ENCODE assay signal across 9 mouse cellular contexts in genomic region chr7:112473649-112474435, GRCm38 (mm10). TPM values are rescaled to one million over a fixed set of nuclear protein-coding genes. Genes with fewer than 3 reads are reported as not detected.
DNase-seq lines count a peak whose midpoint lies in the region; ATAC-seq lines count a peak whose summit lies in the region.
"Had no signal": no experiment of that assay in that cellular context is flagged by ENCODE, and none has a peak within 500 bp of the region (broad histone marks: within the 10 kb centered on the region; RNA-seq: fewer than 3 reads in every experiment).

No protein-coding gene starts in this region.

- peaks cover 27% of the 10 kb centered on the region for H3K4me1 ChIP-seq in hindbrain, embryonic 12.5 days
- H3K4me1 ChIP-seq in hindbrain, embryonic 14.5 days (replicated peaks; ENCODE audit: control insufficient read depth, insufficient read depth, low read length), result peaks cover 18% of the 10 kb centered on the region; the same call in 1 of the 2 replicates
- H3K4me1 ChIP-seq in embryonic facial prominence, embryonic 14.5 days (ENCODE audit: control insufficient read depth, insufficient read depth, low read length), result peaks cover 48% of the 10 kb centered on the region
- peaks cover 9% of the 10 kb centered on the region for H3K4me1 ChIP-seq in midbrain, embryonic 16.5 days (ENCODE audit: control insufficient read depth, insufficient read depth, low read length)

- H3K9ac ChIP-seq in hindbrain, embryonic 12.5 days, result no peak overlapping the region
- H3K9ac ChIP-seq in hindbrain, embryonic 14.5 days, result no peak overlapping the region
- peak overlapping the region; percentile 27; the same call in 1 of the 2 replicates for H3K9ac ChIP-seq in embryonic facial prominence, embryonic 14.5 days (ENCODE audit: low read depth, low read length)
- no peak overlapping the region for H3K9ac ChIP-seq in midbrain, embryonic 16.5 days (ENCODE audit: low read depth, low read length)

- H3K36me3 ChIP-seq in hindbrain, embryonic 12.5 days, result no peaks in the 10 kb centered on the region
- no peaks in the 10 kb centered on the region for H3K36me3 ChIP-seq in hindbrain, embryonic 14.5 days (replicated peaks; ENCODE audit: control insufficient read depth, insufficient read depth)
- H3K36me3 ChIP-seq in embryonic facial prominence, embryonic 14.5 days (ENCODE audit: control insufficient read depth, insufficient read depth, low read length), result no peaks in the 10 kb centered on the region
- no peaks in the 10 kb centered on the region for H3K36me3 ChIP-seq in midbrain, embryonic 16.5 days (ENCODE audit: control insufficient read depth, insufficient read depth, low read length)

- H3K9me3 ChIP-seq in hindbrain, embryonic 12.5 days (replicated peaks), result no peaks in the 10 kb centered on the region
- no peaks in the 10 kb centered on the region for H3K9me3 ChIP-seq in hindbrain, embryonic 14.5 days (ENCODE audit: control insufficient read depth, low read length)
- H3K9me3 ChIP-seq in embryonic facial prominence, embryonic 14.5 days (ENCODE audit: control insufficient read depth, low read length), result no peaks in the 10 kb centered on the region
- H3K9me3 ChIP-seq in midbrain, embryonic 16.5 days (replicated peaks; ENCODE audit: control insufficient read depth, low read length, poor library complexity, severe bottlenecking), result no peaks in the 10 kb centered on the region

- H3K27ac ChIP-seq in hindbrain, embryonic 12.5 days, result peak overlapping the region; percentile 26; the same call in 1 of the 2 replicates
- no peak overlapping the region for H3K27ac ChIP-seq in hindbrain, embryonic 14.5 days
- H3K27ac ChIP-seq in embryonic facial prominence, embryonic 14.5 days (replicated peaks; ENCODE audit: low read depth, low read length), result peak overlapping the region; percentile 83
- H3K27ac ChIP-seq in midbrain, embryonic 16.5 days (ENCODE audit: low read length), result no peak overlapping the region

- H3K27me3 ChIP-seq in hindbrain, embryonic 12.5 days, result no peaks in the 10 kb centered on the region
- no peaks in the 10 kb centered on the region for H3K27me3 ChIP-seq in hindbrain, embryonic 14.5 days (ENCODE audit: control insufficient read depth, insufficient read depth, low read length)
- no peaks in the 10 kb centered on the region for H3K27me3 ChIP-seq in embryonic facial prominence, embryonic 14.5 days (replicated peaks; ENCODE audit: control insufficient read depth, insufficient read depth, low read length)
- no peaks in the 10 kb centered on the region for H3K27me3 ChIP-seq in midbrain, embryonic 16.5 days (ENCODE audit: control insufficient read depth, insufficient read depth, low read depth, low read length)

- DNase-seq in hindbrain, embryonic 14.5 days (ENCODE audit: low spot score), result no peak
- peak; percentile 83 for DNase-seq in embryonic facial prominence, embryonic 14.5 days (ENCODE audit: low spot score)
- peak; percentile 51 for DNase-seq in kidney, adult 11 months
- no peak for DNase-seq in urinary bladder, adult 2 months (ENCODE audit: low spot score)
- DNase-seq in frontal cortex, postnatal 10 days (ENCODE audit: low spot score in 2 of 2), result no peak
- no peak for DNase-seq in thymus, postnatal 10 days (ENCODE audit: low spot score in 2 of 2)
- DNase-seq: thymus, adult 2 months had no signal

- H3K4me2 ChIP-seq in hindbrain, embryonic 12.5 days (replicated peaks), result peak overlapping the region; percentile 24
- no peak overlapping the region for H3K4me2 ChIP-seq in hindbrain, embryonic 14.5 days (replicated peaks)
- peak overlapping the region; percentile 0; the same call in 1 of the 2 replicates for H3K4me2 ChIP-seq in embryonic facial prominence, embryonic 14.5 days (ENCODE audit: low read depth, low read length)
- 0 out of 2 replicates have a peak overlapping the region, but pooled peaks have one; percentile 6 for H3K4me2 ChIP-seq in midbrain, embryonic 16.5 days (ENCODE audit: low read length)

- WGBS in hindbrain, embryonic 12.5 days, result 20% methylated on average over 14 of the region's 14 CpGs
- WGBS in hindbrain, embryonic 14.5 days, result 22% methylated on average over 14 of the region's 14 CpGs
- WGBS in embryonic facial prominence, embryonic 14.5 days, result 14% methylated on average over 14 of the region's 14 CpGs
- WGBS in midbrain, embryonic 16.5 days, result 21% methylated on average over 14 of the region's 14 CpGs

- H3K4me3 ChIP-seq in hindbrain, embryonic 12.5 days, result no peak overlapping the region
- H3K4me3 ChIP-seq in hindbrain, embryonic 14.5 days (replicated peaks; ENCODE audit: low read length), result no peak overlapping the region
- no peak overlapping the region for H3K4me3 ChIP-seq in embryonic facial prominence, embryonic 14.5 days (ENCODE audit: low read depth, low read length)
- no peak overlapping the region for H3K4me3 ChIP-seq in midbrain, embryonic 16.5 days (ENCODE audit: low read depth, low read length)

- 0 out of 2 replicates have a peak, but pooled peaks have one; percentile 32 for ATAC-seq in hindbrain, embryonic 12.5 days (ENCODE audit: low FRiP score)
- no peak for ATAC-seq in hindbrain, embryonic 14.5 days (ENCODE audit: low FRiP score)
- peak; percentile 38; the same call in 1 of the 2 replicates for ATAC-seq in embryonic facial prominence, embryonic 14.5 days (ENCODE audit: low read depth)
- ATAC-seq in midbrain, embryonic 16.5 days, result no peak

RNA-seq across cellular contexts. Expression of gene Parva, which starts 46.5 kb away (rescaled TPM):
- 66.2 and 74.8 TPM in 2 replicates for polyA plus RNA-seq in hindbrain, embryonic 12.5 days (2016; fragmentation: Nextera tagmentation; extraction: Ambion mirVana)
- 28.1 and 28.8 TPM in 2 replicates for polyA plus RNA-seq in hindbrain, embryonic 14.5 days (2014; fragmentation: Nextera tagmentation; extraction: Ambion mirVana)
- polyA plus RNA-seq in embryonic facial prominence, embryonic 14.5 days (2014; fragmentation: Nextera tagmentation; extraction: Ambion mirVana), result 93.4 and 95.4 TPM in 2 replicates
- polyA plus RNA-seq in midbrain, embryonic 16.5 days (2015; fragmentation: Nextera tagmentation; extraction: Ambion mirVana), result 24.5 and 24.9 TPM in 2 replicates
- polyA plus RNA-seq in urinary bladder, adult 2 months (2012; rRNA removed), result 140 and 183 TPM in 2 replicates

Comparison
In these comparisons a context has a peak if more than half of its experiments do, and no peak if none do; other contexts are left out.
1. ATAC-seq: peak in hindbrain, embryonic 12.5 days (single experiment) and embryonic facial prominence, embryonic 14.5 days (single experiment); none in hindbrain, embryonic 14.5 days (single experiment) and midbrain, embryonic 16.5 days (single experiment).
2. H3K27ac ChIP-seq: peak in hindbrain, embryonic 12.5 days (single experiment) and embryonic facial prominence, embryonic 14.5 days (single experiment); none in hindbrain, embryonic 14.5 days (single experiment) and midbrain, embryonic 16.5 days (single experiment).
3. DNase-seq: peak in embryonic facial prominence, embryonic 14.5 days (single experiment) and kidney, adult 11 months (single experiment); none in hindbrain, embryonic 14.5 days (single experiment), urinary bladder, adult 2 months (single experiment), frontal cortex, postnatal 10 days (0 of 2) and thymus, postnatal 10 days (0 of 2).